Mouse (Mus musculus): ENCODE measurements at regions not wholly inside any gene's neighbourhood (a gene's known extent, or its start where the extent isn't known, plus 50 kb on each side); places are given as distances from the start of the nearest gene placed in this dataset.
"Not testable (repeated sequence)": the region's sequence is repeated elsewhere in the genome, so short reads cannot be mapped to it uniquely, and the experiment has no call there.

- not testable (repeated sequence) for DNase-seq (ENCODE audit: low spot score in 2 of 2)
Observed at GRCm38 (mm10) chr8:118209301-118209700, 74.2 kb upstream of the Cdh13 start.

GRCm38 (mm10) chr8:118190866-118191265, 92.7 kb upstream of the Cdh13 start:
- no peak for DNase-seq (ENCODE audit: low spot score in 2 of 2)

GRCm38 (mm10) chr8:118189226-118189625, 94.3 kb upstream of the Cdh13 start:
- DNase-seq (ENCODE audit: low spot score in 2 of 2), result no peak

GRCm38 (mm10) chr8:118169001-118169413, 114.5 kb upstream of the Cdh13 start:
- no peak for DNase-seq (ENCODE audit: low spot score in 2 of 2)

GRCm38 (mm10) chr8:118162171-118162570, 121.4 kb upstream of the Cdh13 start:
- no peak for DNase-seq (ENCODE audit: low spot score in 2 of 2)

GRCm38 (mm10) chr8:118147359-118148205, 136.0 kb upstream of the Cdh13 start:
- DNase-seq (ENCODE audit: low spot score in 2 of 2), result no peak

- no peak for DNase-seq (ENCODE audit: low spot score in 2 of 2)
Observed at GRCm38 (mm10) chr8:118144546-118144945, 139.0 kb upstream of the Cdh13 start.

GRCm38 (mm10) chr8:118142311-118142710, 141.2 kb upstream of the Cdh13 start:
- DNase-seq (ENCODE audit: low spot score in 2 of 2), result no peak

GRCm38 (mm10) chr8:118139928-118140327, 143.6 kb upstream of the Cdh13 start:
- no peak for DNase-seq (ENCODE audit: low spot score in 2 of 2)

GRCm38 (mm10) chr8:118137846-118138245, 145.7 kb upstream of the Cdh13 start:
- no peak for DNase-seq (ENCODE audit: low spot score in 2 of 2)

GRCm38 (mm10) chr8:118124993-118125392, 158.5 kb upstream of the Cdh13 start:
- DNase-seq (ENCODE audit: low spot score in 2 of 2), result no peak

- DNase-seq (ENCODE audit: low spot score in 2 of 2), result no peak
Observed at GRCm38 (mm10) chr8:118114253-118114652, 169.3 kb upstream of the Cdh13 start.

- no peak for DNase-seq (ENCODE audit: low spot score in 2 of 2)
Observed at GRCm38 (mm10) chr8:118104464-118105050, 179.0 kb upstream of the Cdh13 start.

GRCm38 (mm10) chr8:118101346-118101745, 182.2 kb upstream of the Cdh13 start:
- no peak for DNase-seq (ENCODE audit: low spot score in 2 of 2)

GRCm38 (mm10) chr8:118062736-118063135, 220.8 kb upstream of the Cdh13 start:
- DNase-seq (ENCODE audit: low spot score in 2 of 2), result no peak

- no peak for DNase-seq (ENCODE audit: low spot score in 2 of 2)
Observed at GRCm38 (mm10) chr8:118056781-118057180, 226.8 kb upstream of the Cdh13 start.

- DNase-seq (ENCODE audit: low spot score in 2 of 2), result no peak
Observed at GRCm38 (mm10) chr8:118055536-118055935, 228.0 kb upstream of the Cdh13 start.

GRCm38 (mm10) chr8:118050386-118050785, 233.1 kb upstream of the Cdh13 start:
- DNase-seq (ENCODE audit: low spot score in 2 of 2), result no peak

GRCm38 (mm10) chr8:118042253-118042860, 240.6 kb upstream of the Mphosph6 start:
- no peak for DNase-seq (ENCODE audit: low spot score in 2 of 2)

- DNase-seq (ENCODE audit: low spot score in 2 of 2), result no peak
Observed at GRCm38 (mm10) chr8:118041253-118041652, 239.5 kb upstream of the Mphosph6 start.

- DNase-seq (ENCODE audit: low spot score in 2 of 2), result no peak
Observed at GRCm38 (mm10) chr8:118037801-118038200, 236.1 kb upstream of the Mphosph6 start.

GRCm38 (mm10) chr8:118034051-118034450, 232.3 kb upstream of the Mphosph6 start:
- DNase-seq (ENCODE audit: low spot score in 2 of 2), result no peak
